ENCODE assay signal across 21 mouse cellular contexts in the genomic region with DNA sequence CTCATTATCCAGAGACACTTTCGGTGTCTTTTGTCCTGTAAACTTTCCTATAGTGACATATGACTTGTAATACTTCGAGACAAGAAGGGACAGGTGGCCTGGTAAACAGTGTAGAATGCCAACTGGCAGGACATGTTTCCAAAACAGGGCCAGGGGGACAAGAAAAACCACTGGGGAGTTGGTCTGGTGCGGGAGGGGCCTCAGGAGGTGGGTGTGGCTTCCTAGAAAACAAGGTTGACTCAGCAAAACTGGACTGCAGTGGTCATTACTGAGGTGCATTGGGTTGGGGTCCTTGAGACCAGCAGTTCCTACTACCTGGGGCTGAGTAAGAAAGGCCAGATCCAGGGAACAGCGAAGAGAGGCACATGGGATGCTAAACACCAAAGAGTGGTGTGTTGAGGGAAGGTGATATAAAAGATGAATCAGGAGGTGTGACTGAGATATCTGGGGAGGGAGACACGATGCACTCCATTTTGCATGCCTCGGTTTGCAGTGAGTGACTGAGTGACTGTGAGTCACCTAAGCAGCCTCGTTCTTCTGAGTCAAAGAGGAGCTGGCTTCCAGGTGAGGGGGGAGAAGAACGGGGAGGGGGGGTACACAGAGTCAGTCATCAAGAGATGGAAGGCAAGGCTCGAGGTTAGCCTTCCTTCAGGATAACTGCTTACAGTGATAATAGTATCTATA. TPM values are rescaled to one million over a fixed set of nuclear protein-coding genes. Genes with fewer than 3 reads are reported as not detected.
DNase-seq lines count a peak whose midpoint lies in the region; ATAC-seq and TF ChIP-seq lines count a peak whose summit lies in the region.
"Had no signal": no experiment of that assay in that cellular context is flagged by ENCODE, and none has a peak within 500 bp of the region (broad histone marks: within the 10 kb centered on the region; RNA-seq: fewer than 3 reads in every experiment).

No protein-coding gene starts in this region.

- TF ChIP-seq EP300 in stomach, postnatal 0 days (optimal IDR thresholded peaks at IDR 0.05) = no peak

- no peak for TF ChIP-seq POLR2A in liver, adult 2 months (IDR thresholded peaks at IDR 0.05; ENCODE audit: extremely low read depth, insufficient read depth, low read length)

- DNase-seq in gastrocnemius, postnatal 25 days = peak; percentile 34
- DNase-seq in gastrocnemius, postnatal 10 days = no peak
- no peak for DNase-seq in liver, adult 2 months (ENCODE audit: extremely low read depth, low read depth, low spot score)
- DNase-seq in stomach, postnatal 0 days (ENCODE audit: low spot score) = no peak
- no peak for DNase-seq in lung, postnatal 14 days
- DNase-seq: adrenal gland, postnatal 14 days; cerebellum, adult 11-12 months; kidney, adult 11 months; lung, adult 18-20 months; lung, postnatal 36 days; right cerebral cortex, postnatal 4 days; thymus, postnatal 14 days had no signal

- ATAC-seq in megakaryocyte, adult 5-6 weeks (ENCODE audit: poor library complexity, severe bottlenecking) = no peak
- 0 out of 2 replicates have a peak, but pooled peaks have one; percentile 2 for ATAC-seq in stomach, postnatal 0 days (ENCODE audit: low FRiP score, low TSS enrichment)
- ATAC-seq: activated CD4-positive, CD25-positive, alpha-beta regulatory T cell, adult 4 months had no signal

- peaks cover 86% of the 10 kb centered on the region for H3K36me3 ChIP-seq in megakaryocyte, embryonic 14.5 days (replicated peaks; ENCODE audit: low read length)
- H3K36me3 ChIP-seq in liver, adult 2 months (ENCODE audit: control insufficient read depth, insufficient read depth, low read length) = peaks cover 3% of the 10 kb centered on the region; the same call in 1 of the 2 replicates
- H3K36me3 ChIP-seq in stomach, postnatal 0 days (ENCODE audit: control insufficient read depth, insufficient read depth, low read length) = no peaks in the 10 kb centered on the region
- H3K36me3 ChIP-seq: embryonic facial prominence, embryonic 10.5 days; forebrain, embryonic 12.5 days; G1E; limb, embryonic 12.5 days; midbrain, embryonic 10.5 days; neural tube, embryonic 12.5 days had no signal

- H3K4me1 ChIP-seq in megakaryocyte, embryonic 14.5 days = peaks cover 98% of the 10 kb centered on the region
- peaks cover 15% of the 10 kb centered on the region for H3K4me1 ChIP-seq in liver, adult 2 months (ENCODE audit: control insufficient read depth, insufficient read depth, low read length)
- no peaks in the 10 kb centered on the region for H3K4me1 ChIP-seq in stomach, postnatal 0 days (replicated peaks; ENCODE audit: control insufficient read depth, insufficient read depth)
- H3K4me1 ChIP-seq: forebrain, embryonic 12.5 days; neural tube, embryonic 12.5 days had no signal

- H3K79me2 ChIP-seq in liver, adult 2 months (ENCODE audit: control insufficient read depth, insufficient read depth, low read length) = 0 out of 2 replicates have a peak, but pooled peaks cover 3% of the 10 kb centered on the region

- 75% methylated on average over 9 of the region's 9 CpGs for WGBS in liver, adult 2 months
- WGBS in stomach, postnatal 0 days = 62% methylated on average over 9 of the region's 9 CpGs

- no peak overlapping the region for H3K4me2 ChIP-seq in stomach, postnatal 0 days (replicated peaks; ENCODE audit: low read depth)
- H3K4me2 ChIP-seq: forebrain, embryonic 12.5 days; limb, embryonic 12.5 days; neural tube, embryonic 12.5 days had no signal

- H3K9ac ChIP-seq in liver, adult 2 months (ENCODE audit: low read depth, low read length) = no peak overlapping the region
- H3K9ac ChIP-seq in stomach, postnatal 0 days (ENCODE audit: low read length) = no peak overlapping the region
- H3K9ac ChIP-seq: forebrain, embryonic 12.5 days; limb, embryonic 12.5 days; neural tube, embryonic 12.5 days had no signal

- no peak for TF ChIP-seq CTCF in liver, adult 2 months (IDR thresholded peaks at IDR 0.05; ENCODE audit: low read depth, low read length)
- TF ChIP-seq CTCF in stomach, postnatal 0 days (IDR thresholded peaks at IDR 0.05; ENCODE audit: low read depth) = no peak

- no peaks in the 10 kb centered on the region for H3K9me3 ChIP-seq in megakaryocyte, embryonic 14.5 days
- no peaks in the 10 kb centered on the region for H3K9me3 ChIP-seq in stomach, postnatal 0 days (ENCODE audit: control insufficient read depth, low read length)
- H3K9me3 ChIP-seq: embryonic facial prominence, embryonic 10.5 days; forebrain, embryonic 12.5 days; limb, embryonic 12.5 days; midbrain, embryonic 10.5 days; neural tube, embryonic 12.5 days had no signal

- H3K27me3 ChIP-seq in megakaryocyte, embryonic 14.5 days (replicated peaks) = no peaks in the 10 kb centered on the region
- H3K27me3 ChIP-seq in liver, adult 2 months (ENCODE audit: control insufficient read depth, insufficient read depth, low read length) = no peaks in the 10 kb centered on the region
- no peaks in the 10 kb centered on the region for H3K27me3 ChIP-seq in stomach, postnatal 0 days (ENCODE audit: control insufficient read depth, insufficient read depth, low read length)
- H3K27me3 ChIP-seq: forebrain, embryonic 12.5 days; limb, embryonic 12.5 days; neural tube, embryonic 12.5 days had no signal

- H3K4me3 ChIP-seq in megakaryocyte, embryonic 14.5 days (replicated peaks) = peak overlapping the region; percentile 16
- H3K4me3 ChIP-seq in liver, adult 2 months (ENCODE audit: insufficient read depth, low read depth, low read length) = no peak overlapping the region
- no peak overlapping the region for H3K4me3 ChIP-seq in stomach, postnatal 0 days (ENCODE audit: low read depth, low read length)
- H3K4me3 ChIP-seq: embryonic facial prominence, embryonic 10.5 days; forebrain, embryonic 12.5 days; limb, embryonic 12.5 days; midbrain, embryonic 10.5 days; neural tube, embryonic 12.5 days had no signal

- H3K27ac ChIP-seq in liver, adult 2 months (replicated peaks; ENCODE audit: insufficient read depth, low read depth, low read length) = peak overlapping the region; percentile 6; the same call in 1 of the 2 replicates
- no peak overlapping the region for H3K27ac ChIP-seq in stomach, postnatal 0 days (replicated peaks)
- H3K27ac ChIP-seq: embryonic facial prominence, embryonic 10.5 days; forebrain, embryonic 12.5 days; limb, embryonic 12.5 days; midbrain, embryonic 10.5 days; neural tube, embryonic 12.5 days had no signal

RNA-seq across cellular contexts. Expression of a gene that starts 13.9 kb away (rescaled TPM):
- 1 to 10 TPM; 2.6 to 3.1 TPM for total RNA-seq in gastrocnemius, postnatal 25 days (2021)
- total RNA-seq in gastrocnemius, postnatal 10 days (2021) = 1 to 10 TPM; 5.2 to 5.8 TPM
- 10.7 and 22.4 TPM in 2 replicates for polyA plus RNA-seq in megakaryocyte, embryonic 14.5 days (2012; ENCODE audit: insufficient read depth, low replicate concordance)
- total RNA-seq in megakaryocyte, adult 5-6 weeks (2015) = 1.3 TPM in 1 of 2 replicates, not detected in the other
- 0.51 and 0.73 TPM in 2 replicates for total RNA-seq in megakaryocyte, adult 5-6 weeks (2017)
- total RNA-seq in liver, adult 2 months (2014; rRNA removed) = 37.5 and 40.6 TPM in 2 replicates
- 26.0 and 30.6 TPM in 2 replicates for polyA plus RNA-seq in liver, adult 2 months (2012; rRNA removed)
- polyA plus RNA-seq in stomach, postnatal 0 days (2015; fragmentation: Nextera tagmentation; extraction: Ambion mirVana) = 2.8 and 2.9 TPM in 2 replicates
